Mouse (Mus musculus): ENCODE measurements around the gene Limch1.

The Limch1 gene

GRCm38 (mm10) chr5:66784624-66785361 is 39.2 kb downstream of the Limch1 start:
- no peak for DNase-seq (ENCODE audit: low read depth, low spot score)

GRCm38 (mm10) chr5:66785995-66786620 is 40.5 kb downstream of the Limch1 start:
- DNase-seq (ENCODE audit: low read depth, low spot score), result no peak

- DNase-seq (ENCODE audit: low read depth, low spot score), result no peak
Observed at GRCm38 (mm10) chr5:66786621-66787061, 41.0 kb downstream of the Limch1 start.

GRCm38 (mm10) chr5:66789041-66789440 is 43.4 kb downstream of the Limch1 start:
- DNase-seq (ENCODE audit: low read depth, low spot score), result peak; percentile 43

GRCm38 (mm10) chr5:66791161-66791560 is 45.5 kb downstream of the Limch1 start:
- DNase-seq (ENCODE audit: low read depth, low spot score), result no peak

- no peak for DNase-seq (ENCODE audit: low read depth, low spot score)
Observed at GRCm38 (mm10) chr5:66793251-66793650, 47.6 kb downstream of the Limch1 start.

- DNase-seq (ENCODE audit: low read depth, low spot score), result no peak
Observed at GRCm38 (mm10) chr5:66797326-66797725, 51.7 kb downstream of the Limch1 start.

- no peak for DNase-seq (ENCODE audit: low read depth, low spot score)
Observed at GRCm38 (mm10) chr5:66798135-66798534, 52.5 kb downstream of the Limch1 start.

GRCm38 (mm10) chr5:66798591-66799003 is 53.0 kb downstream of the Limch1 start:
- DNase-seq (ENCODE audit: low read depth, low spot score), result no peak

- DNase-seq (ENCODE audit: low read depth, low spot score), result no peak
Observed at GRCm38 (mm10) chr5:66800243-66800642, 54.6 kb downstream of the Limch1 start.

- no peak for DNase-seq (ENCODE audit: low read depth, low spot score)
Observed at GRCm38 (mm10) chr5:66800977-66801376, 55.4 kb downstream of the Limch1 start.

- no peak for DNase-seq (ENCODE audit: low read depth, low spot score)
Observed at GRCm38 (mm10) chr5:66802196-66802595, 56.6 kb downstream of the Limch1 start.

GRCm38 (mm10) chr5:66806335-66806734 is 60.7 kb downstream of the Limch1 start:
- DNase-seq (ENCODE audit: low read depth, low spot score), result no peak

GRCm38 (mm10) chr5:66807737-66808136 is 62.1 kb downstream of the Limch1 start:
- DNase-seq (ENCODE audit: low read depth, low spot score), result no peak

- peak; percentile 18 for DNase-seq (ENCODE audit: low read depth, low spot score)
Observed at GRCm38 (mm10) chr5:66809016-66809570, 63.5 kb downstream of the Limch1 start.

GRCm38 (mm10) chr5:66810396-66810795 is 64.8 kb downstream of the Limch1 start:
- DNase-seq (ENCODE audit: low read depth, low spot score), result no peak

- no peak for DNase-seq (ENCODE audit: low read depth, low spot score)
Observed at GRCm38 (mm10) chr5:66814674-66815073, 69.0 kb downstream of the Limch1 start.

GRCm38 (mm10) chr5:66815877-66816276 is 70.2 kb downstream of the Limch1 start:
- no peak for DNase-seq (ENCODE audit: low read depth, low spot score)

GRCm38 (mm10) chr5:66816751-66817150 is 71.1 kb downstream of the Limch1 start:
- DNase-seq (ENCODE audit: low read depth, low spot score), result no peak

GRCm38 (mm10) chr5:66817184-66817956 is 71.7 kb downstream of the Limch1 start:
- DNase-seq (ENCODE audit: low read depth, low spot score), result no peak

- no peak for DNase-seq (ENCODE audit: low read depth, low spot score)
Observed at GRCm38 (mm10) chr5:66822500-66823205, 77.0 kb downstream of the Limch1 start.
